Mouse (Mus musculus): ENCODE measurements around the gene Fkbp11. TPM values are rescaled to one million over a fixed set of nuclear protein-coding genes. Genes with fewer than 3 reads are reported as not detected.

Fkbp11 gene
- polyA plus RNA-seq (2015; fragmentation: Nextera tagmentation; extraction: Ambion mirVana) = 156 and 176 TPM in 2 replicates

DNA sequence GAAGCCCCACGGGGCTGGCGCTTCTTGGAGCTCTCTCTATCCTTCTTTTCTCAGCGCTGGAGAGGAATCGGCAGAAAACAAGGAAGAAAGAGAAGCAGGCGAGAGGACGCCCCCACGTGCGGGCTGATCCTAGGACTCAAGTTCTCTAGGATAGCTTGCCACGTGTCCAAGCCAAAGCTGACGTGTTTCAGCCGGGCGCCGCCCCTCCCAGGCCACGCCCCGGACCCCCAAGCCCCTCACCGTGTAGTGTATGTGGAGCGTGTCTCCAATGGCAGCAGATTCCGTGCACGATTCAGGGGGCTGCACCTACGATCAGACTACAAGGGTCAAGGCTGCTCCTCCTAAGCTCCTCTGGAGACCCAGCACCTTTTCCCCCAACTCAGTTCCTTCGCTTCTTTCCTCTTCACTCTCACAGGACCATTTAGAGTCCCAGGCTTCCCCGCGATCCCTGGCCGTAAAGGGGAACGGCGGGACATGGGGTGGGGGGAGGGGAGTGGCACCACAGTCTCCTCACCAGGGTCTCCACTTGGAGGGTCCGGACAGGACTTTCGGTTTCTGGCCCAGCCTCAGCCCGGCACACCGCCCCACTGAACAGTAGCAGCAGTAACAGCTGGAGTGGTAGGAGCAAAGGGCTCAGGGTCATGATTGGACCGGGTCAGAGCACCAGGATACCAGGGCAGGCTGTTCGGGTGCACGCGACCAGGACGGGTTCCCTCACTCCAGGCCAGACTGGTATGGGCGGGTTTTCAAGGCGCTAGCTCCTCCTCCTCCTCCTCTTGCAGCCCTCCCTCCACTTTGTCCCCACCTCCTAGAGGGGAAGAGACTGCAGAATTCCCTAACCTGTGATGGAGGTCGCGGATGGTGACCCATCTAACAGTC, at the start of gene Fkbp11:
TSS of gene Fkbp11 (minus strand) at position 756 of the 879 bp plus-strand sequence.
- peaks cover 44% of the 10 kb centered on the region for H3K4me1 ChIP-seq (replicated peaks)
- WGBS (ENCODE audit: insufficient replicate concordance) = under 1% methylated on average over 39 of the region's 39 CpGs
- H3K9ac ChIP-seq = peak within 1 kb of the TSS; percentile 54
- no peaks in the 10 kb centered on the region for H3K36me3 ChIP-seq (replicated peaks)
- H3K27me3 ChIP-seq = peaks cover 57% of the 10 kb centered on the region
- ATAC-seq (ENCODE audit: insufficient read depth) = peak; percentile 62
- peak within 1 kb of the TSS; percentile 83 for H3K4me2 ChIP-seq
- peak within 1 kb of the TSS; percentile 60 for H3K4me3 ChIP-seq (replicated peaks)
- peak within 1 kb of the TSS; percentile 61; the same call in 1 of the 2 replicates for H3K27ac ChIP-seq (replicated peaks)
- H3K9me3 ChIP-seq (replicated peaks) = no peaks in the 10 kb centered on the region

DNA sequence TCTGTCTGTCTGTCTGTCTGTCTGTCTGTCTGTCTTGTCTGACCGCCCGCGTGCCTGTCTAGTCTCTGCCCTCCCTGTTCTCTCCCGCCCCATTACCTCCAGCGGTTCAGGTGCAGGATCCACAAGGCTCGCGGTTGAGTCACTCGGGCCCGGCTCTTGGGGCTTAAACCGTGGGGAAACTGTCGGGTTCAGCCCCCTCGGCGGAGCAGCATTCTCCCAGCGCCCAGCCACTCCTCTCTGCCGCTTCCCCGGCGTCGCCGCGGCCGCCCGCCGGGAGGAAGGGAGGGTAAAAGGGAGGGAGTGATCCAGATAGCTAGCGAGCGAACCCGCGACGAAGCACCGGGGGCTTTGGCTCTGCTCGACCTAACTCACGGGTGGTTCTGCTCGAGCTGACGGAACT, 49.8 kb upstream of the Fkbp11 start, which contains the start of gene Wnt10b:
TSS of gene Wnt10b (minus strand) at position 389 of the 400 bp plus-strand sequence.
- peak within 1 kb of the TSS; percentile 18 for H3K4me3 ChIP-seq (replicated peaks)
- 1% methylated on average over 30 of the region's 33 CpGs for WGBS (ENCODE audit: insufficient replicate concordance)
- peaks cover 99% of the 10 kb centered on the region for H3K27me3 ChIP-seq
- peaks cover 29% of the 10 kb centered on the region for H3K4me1 ChIP-seq (replicated peaks)
- H3K9ac ChIP-seq = no peak within 1 kb of the TSS
- H3K4me2 ChIP-seq = peak within 1 kb of the TSS; percentile 8
- no peak within 1 kb of the TSS for H3K27ac ChIP-seq (replicated peaks)
- no peaks in the 10 kb centered on the region for H3K9me3 ChIP-seq (replicated peaks)
- no peaks in the 10 kb centered on the region for H3K36me3 ChIP-seq (replicated peaks)
- no peak for ATAC-seq (ENCODE audit: insufficient read depth)

DNA sequence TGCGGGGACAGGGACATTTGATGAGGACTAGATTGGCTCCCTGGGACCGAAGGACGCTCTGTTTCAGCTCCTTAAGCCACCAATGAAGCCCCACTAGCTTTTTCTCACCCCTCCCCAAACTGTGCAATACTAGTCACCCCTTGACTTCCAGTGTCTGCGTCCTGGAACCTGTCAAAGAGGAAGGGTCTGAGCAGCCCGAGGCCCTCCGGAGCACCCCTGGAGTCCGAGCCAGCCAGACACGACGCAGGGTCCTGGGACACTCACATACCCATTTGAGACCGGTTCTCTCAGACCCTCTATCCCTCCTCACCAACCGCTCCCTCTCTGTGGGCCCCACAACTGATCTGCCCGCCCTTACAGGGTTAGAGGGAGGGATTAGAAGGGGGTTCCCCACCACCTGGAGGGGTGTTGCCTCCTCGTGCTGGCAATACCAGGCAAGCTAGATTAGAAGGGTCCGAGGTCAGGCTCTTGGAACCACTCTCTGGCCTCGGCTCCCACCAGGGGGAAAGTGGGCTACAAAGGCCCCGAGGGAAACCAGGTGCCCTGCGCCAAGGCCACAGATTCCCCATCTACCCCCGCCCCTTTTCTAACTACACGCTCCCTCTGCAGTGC, 49.1 kb upstream of the Fkbp11 start:
- Histone ChIP-seq H3K4me2 (no peak overlapping the region), H3K4me1 (replicated peaks) (peaks cover 35% of the 10 kb centered on the region), H3K9ac (no peak overlapping the region), H3K27ac (replicated peaks) (no peak overlapping the region), H3K27me3 (peaks cover 100% of the 10 kb centered on the region), H3K36me3 (replicated peaks) (no peaks in the 10 kb centered on the region), H3K4me3 (replicated peaks) (no peak overlapping the region), H3K9me3 (replicated peaks) (no peaks in the 10 kb centered on the region)
- ATAC-seq (ENCODE audit: insufficient read depth) = no peak
- WGBS (ENCODE audit: insufficient replicate concordance) = 3% methylated on average over 19 of the region's 19 CpGs

DNA sequence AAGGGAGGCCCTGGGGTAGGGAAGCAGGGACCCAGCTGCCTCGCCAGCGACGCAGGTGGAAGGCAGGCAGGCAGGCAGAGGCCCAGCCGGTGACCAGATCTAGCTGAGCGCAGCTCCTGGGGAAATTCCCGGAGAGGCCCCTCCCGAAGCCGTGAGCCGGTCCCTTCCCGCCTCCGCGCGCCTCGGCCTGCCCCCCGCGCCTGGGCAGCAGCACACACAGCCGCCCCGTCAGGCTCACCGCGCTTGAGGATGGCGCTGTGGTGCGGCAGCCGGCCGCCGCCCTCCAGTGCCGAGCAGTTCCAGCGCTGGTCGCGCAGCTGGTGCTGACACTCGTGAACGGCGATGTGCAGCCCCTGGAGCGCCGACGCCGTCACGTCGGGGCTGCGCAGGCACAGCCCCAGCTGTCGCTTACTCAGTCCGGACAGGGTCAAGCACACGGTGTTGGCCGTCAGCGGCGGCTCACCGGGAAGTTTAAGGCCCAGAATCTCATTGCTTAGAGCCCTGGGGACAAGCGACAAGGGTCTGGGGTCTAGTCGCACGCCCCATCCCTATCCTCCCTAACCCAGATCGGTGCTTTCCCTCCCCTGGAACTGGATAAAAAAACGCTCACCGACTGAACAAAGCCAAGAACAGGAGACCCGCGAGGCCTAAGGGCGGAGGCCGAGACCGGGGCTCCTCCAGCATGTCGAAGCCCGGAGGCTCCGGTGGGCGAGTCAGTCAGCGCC, 48.4 kb upstream of the Fkbp11 start:
- H3K4me1 ChIP-seq (replicated peaks) = peaks cover 38% of the 10 kb centered on the region
- H3K9ac ChIP-seq = no peak overlapping the region
- ATAC-seq (ENCODE audit: insufficient read depth) = 0 out of 2 replicates have a peak, but pooled peaks have one; percentile 24
- H3K9me3 ChIP-seq (replicated peaks) = no peaks in the 10 kb centered on the region
- WGBS (ENCODE audit: insufficient replicate concordance) = 3% methylated on average over 60 of the region's 62 CpGs
- peak overlapping the region; percentile 44 for H3K4me2 ChIP-seq
- no peaks in the 10 kb centered on the region for H3K36me3 ChIP-seq (replicated peaks)
- 0 out of 2 replicates have a peak overlapping the region, but pooled peaks have one; percentile 12 for H3K4me3 ChIP-seq (replicated peaks)
- no peak overlapping the region for H3K27ac ChIP-seq (replicated peaks)
- peaks cover 100% of the 10 kb centered on the region for H3K27me3 ChIP-seq

DNA sequence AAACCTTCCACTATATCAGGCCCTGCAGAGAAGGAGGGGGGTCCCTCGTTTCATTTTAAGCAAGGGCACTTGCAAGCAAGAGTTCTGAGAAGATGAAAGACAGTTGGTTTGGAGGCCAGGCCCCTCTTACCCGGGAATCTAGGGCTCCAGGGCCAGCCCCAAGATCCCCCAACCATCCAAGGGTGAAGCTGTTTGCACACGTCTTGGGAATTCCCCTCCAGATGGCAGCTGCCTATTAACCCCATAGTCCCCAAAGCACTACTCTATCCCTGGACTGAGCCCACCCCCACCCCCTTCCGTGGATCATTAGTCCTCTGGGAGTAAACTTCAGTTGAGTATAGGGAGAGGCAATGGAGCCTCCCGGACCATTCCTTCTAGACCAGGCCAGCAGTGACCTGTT, 47.5 kb upstream of the Fkbp11 start:
- Histone ChIP-seq H3K27ac (replicated peaks) (no peak overlapping the region), H3K4me2 (no peak overlapping the region)
- WGBS (ENCODE audit: insufficient replicate concordance) = 10% methylated on average over 5 of the region's 5 CpGs

DNA sequence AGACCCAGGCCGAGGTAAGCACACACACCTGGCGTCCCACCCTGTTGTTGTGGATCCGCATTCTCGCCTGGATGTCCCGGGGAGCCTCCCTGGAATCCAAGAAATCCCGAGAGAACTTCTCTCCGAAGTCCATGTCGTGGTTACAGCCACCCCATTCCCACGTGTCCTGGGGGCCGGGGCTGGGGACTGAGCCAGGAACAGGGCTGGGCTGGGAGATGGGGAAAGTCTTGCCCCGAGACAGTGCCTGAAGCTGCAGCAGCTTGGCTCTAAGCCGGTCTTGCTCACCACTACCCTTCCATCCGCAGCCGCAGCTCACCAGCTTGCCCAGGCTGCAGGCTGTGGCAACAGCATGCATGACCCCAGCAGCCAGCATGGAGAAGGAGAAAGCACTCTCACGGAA, 46.1 kb upstream of the Fkbp11 start:
- Histone ChIP-seq H3K4me1 (replicated peaks) (peaks cover 38% of the 10 kb centered on the region), H3K36me3 (replicated peaks) (no peaks in the 10 kb centered on the region), H3K4me3 (replicated peaks) (no peak overlapping the region), H3K27me3 (peaks cover 92% of the 10 kb centered on the region), H3K9ac (no peak overlapping the region), H3K27ac (replicated peaks) (no peak overlapping the region), H3K4me2 (no peak overlapping the region), H3K9me3 (replicated peaks) (no peaks in the 10 kb centered on the region)
- WGBS (ENCODE audit: insufficient replicate concordance) = 29% methylated on average over 15 of the region's 15 CpGs
- ATAC-seq (ENCODE audit: insufficient read depth) = no peak

More for the DNA sequence above, 47.5 kb upstream of the Fkbp11 start:
- no peak overlapping the region for H3K9ac ChIP-seq
- no peaks in the 10 kb centered on the region for H3K9me3 ChIP-seq (replicated peaks)
- peaks cover 99% of the 10 kb centered on the region for H3K27me3 ChIP-seq
- no peak for ATAC-seq (ENCODE audit: insufficient read depth)
- no peaks in the 10 kb centered on the region for H3K36me3 ChIP-seq (replicated peaks)
- peaks cover 38% of the 10 kb centered on the region for H3K4me1 ChIP-seq (replicated peaks)
- H3K4me3 ChIP-seq (replicated peaks) = no peak overlapping the region

DNA sequence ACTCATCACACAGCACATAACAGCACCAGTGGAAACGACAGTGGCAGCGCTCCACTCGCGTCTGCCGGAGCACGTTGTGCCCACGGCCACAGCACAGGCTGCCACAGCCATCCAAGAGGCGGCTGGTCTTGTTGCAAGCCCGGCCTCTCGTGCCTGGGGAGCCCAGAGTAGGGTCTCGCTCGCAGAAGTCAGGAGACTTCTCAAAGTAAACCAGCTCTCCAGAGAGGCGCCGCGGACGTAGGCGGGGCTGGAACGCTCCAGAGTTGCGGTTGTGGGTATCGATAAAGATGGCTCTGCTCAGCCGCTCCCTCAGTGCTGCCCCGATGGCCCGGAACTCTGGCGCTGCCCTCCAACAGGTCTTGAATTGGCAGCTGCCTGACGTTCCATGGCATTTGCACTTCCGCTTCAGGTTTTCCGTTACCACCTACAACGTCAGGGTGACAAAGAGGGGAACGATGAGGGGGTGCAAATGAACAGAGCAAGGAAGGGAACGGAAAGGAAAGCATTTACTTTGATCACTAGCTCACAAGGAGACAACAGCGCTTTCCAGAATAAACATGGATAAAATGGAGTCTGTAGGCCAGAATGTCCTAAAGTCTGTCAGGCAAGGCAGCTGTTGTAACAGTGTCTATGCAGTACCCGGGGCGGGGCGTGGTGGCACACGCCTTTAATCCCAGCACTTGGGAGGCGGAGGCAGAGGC, 44.7 kb upstream of the Fkbp11 start:
- no peaks in the 10 kb centered on the region for H3K36me3 ChIP-seq (replicated peaks)
- H3K4me3 ChIP-seq (replicated peaks) = peak overlapping the region; percentile 40
- H3K27me3 ChIP-seq = peaks cover 91% of the 10 kb centered on the region
- WGBS (ENCODE audit: insufficient replicate concordance) = 2% methylated on average over 36 of the region's 36 CpGs
- no peak for ATAC-seq (ENCODE audit: insufficient read depth)
- H3K9ac ChIP-seq = no peak overlapping the region
- no peak overlapping the region for H3K27ac ChIP-seq (replicated peaks)
- no peaks in the 10 kb centered on the region for H3K9me3 ChIP-seq (replicated peaks)
- peak overlapping the region; percentile 61 for H3K4me2 ChIP-seq
- peaks cover 30% of the 10 kb centered on the region for H3K4me1 ChIP-seq (replicated peaks)

DNA sequence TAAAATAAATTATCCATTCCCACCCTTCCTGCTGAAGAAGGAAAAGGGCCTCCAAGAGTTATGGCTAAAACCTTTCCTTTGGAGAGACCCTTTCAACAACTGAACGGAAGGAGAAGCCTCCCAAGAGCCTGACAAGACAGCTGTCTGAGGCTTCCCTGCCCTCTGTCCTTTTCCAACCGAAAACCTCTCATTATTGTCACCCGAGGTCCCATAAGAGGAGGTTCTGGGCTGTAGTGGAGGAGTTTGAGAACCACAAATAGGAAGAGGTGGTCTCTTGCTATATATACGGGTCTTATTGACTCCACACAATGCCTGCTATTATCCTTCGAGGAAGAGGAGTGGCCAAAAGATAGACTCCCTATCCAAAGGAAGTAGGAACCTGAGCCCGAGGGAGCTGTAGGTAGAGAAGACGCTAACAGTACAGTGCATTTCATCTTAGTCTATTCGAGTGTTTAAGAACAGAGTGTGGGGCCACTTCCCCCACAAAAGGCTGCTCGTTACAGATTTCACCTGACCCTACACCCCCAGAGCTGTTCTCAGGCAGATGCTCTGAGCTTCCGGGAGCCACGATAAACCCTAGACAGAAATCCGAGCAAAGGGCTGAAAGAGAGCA, 43.9 kb upstream of the Fkbp11 start:
- no peak overlapping the region for H3K9ac ChIP-seq
- H3K4me1 ChIP-seq (replicated peaks) = peaks cover 23% of the 10 kb centered on the region
- H3K4me3 ChIP-seq (replicated peaks) = peak overlapping the region; percentile 40
- H3K9me3 ChIP-seq (replicated peaks) = no peaks in the 10 kb centered on the region
- ATAC-seq (ENCODE audit: insufficient read depth) = no peak
- H3K27ac ChIP-seq (replicated peaks) = no peak overlapping the region
- peaks cover 84% of the 10 kb centered on the region for H3K27me3 ChIP-seq
- 5% methylated on average over 12 of the region's 12 CpGs for WGBS (ENCODE audit: insufficient replicate concordance)
- H3K36me3 ChIP-seq (replicated peaks) = no peaks in the 10 kb centered on the region
- H3K4me2 ChIP-seq = peak overlapping the region; percentile 61

DNA sequence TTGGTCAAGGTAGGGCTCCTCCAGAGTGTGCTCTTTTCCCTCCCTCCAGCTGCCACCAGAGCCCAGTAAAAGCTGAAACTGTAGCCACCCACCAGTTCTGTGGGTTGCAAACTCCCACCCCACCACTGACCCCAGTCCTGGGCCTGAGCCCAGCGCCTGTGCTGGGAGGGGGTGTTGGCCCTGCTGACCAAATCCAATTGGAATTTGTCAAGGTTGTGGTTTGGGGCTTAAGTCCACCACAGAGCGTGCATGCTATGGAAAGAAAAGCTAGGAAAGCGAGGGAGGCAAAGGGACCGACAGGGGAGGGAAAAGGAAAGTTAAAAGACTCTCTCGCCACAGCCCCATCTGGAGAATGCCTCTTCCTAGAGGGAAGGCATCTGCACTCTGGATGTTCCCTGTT, 40.3 kb upstream of the Fkbp11 start:
- peaks cover 18% of the 10 kb centered on the region for H3K4me1 ChIP-seq (replicated peaks)
- H3K9me3 ChIP-seq (replicated peaks) = no peaks in the 10 kb centered on the region
- H3K27me3 ChIP-seq = peaks cover 76% of the 10 kb centered on the region
- H3K4me2 ChIP-seq = no peak overlapping the region
- H3K9ac ChIP-seq = no peak overlapping the region
- 49% methylated on average over 5 of the region's 5 CpGs for WGBS (ENCODE audit: insufficient replicate concordance)
- ATAC-seq (ENCODE audit: insufficient read depth) = no peak
- no peak overlapping the region for H3K4me3 ChIP-seq (replicated peaks)
- no peak overlapping the region for H3K27ac ChIP-seq (replicated peaks)
- H3K36me3 ChIP-seq (replicated peaks) = no peaks in the 10 kb centered on the region

DNA sequence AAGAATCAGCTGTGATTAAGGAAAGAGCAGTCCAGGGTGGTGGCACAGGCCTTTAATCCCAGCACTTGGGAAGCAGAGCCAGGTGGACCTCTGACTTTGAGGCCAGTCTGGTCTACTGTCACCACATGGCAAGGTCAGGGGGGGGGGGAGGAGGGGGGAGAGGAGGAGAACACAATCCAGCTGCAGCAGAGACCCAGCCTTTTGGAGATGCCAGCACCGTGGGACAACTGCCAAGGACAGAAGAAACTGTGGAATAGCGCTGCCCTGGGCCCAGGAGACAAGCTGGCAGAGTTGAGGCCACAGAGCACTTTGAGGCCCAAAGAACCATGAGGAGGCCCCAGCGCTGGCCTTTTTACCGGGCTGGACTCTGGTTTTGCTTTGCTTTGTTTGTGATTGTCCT, 37.9 kb upstream of the Fkbp11 start:
- Histone ChIP-seq H3K27ac (replicated peaks) (no peak overlapping the region), H3K4me1 (replicated peaks) (peaks cover 27% of the 10 kb centered on the region), H3K4me3 (replicated peaks) (no peak overlapping the region), H3K27me3 (peaks cover 60% of the 10 kb centered on the region), H3K9ac (no peak overlapping the region), H3K36me3 (replicated peaks) (no peaks in the 10 kb centered on the region), H3K4me2 (no peak overlapping the region), H3K9me3 (replicated peaks) (no peaks in the 10 kb centered on the region)
- WGBS (ENCODE audit: insufficient replicate concordance) = 68% methylated on average over 4 of the region's 4 CpGs
- no peak for ATAC-seq (ENCODE audit: insufficient read depth)
